Mouse (Mus musculus): ENCODE measurements around the gene Raet1e. TPM values are rescaled to one million over a fixed set of nuclear protein-coding genes. Genes with fewer than 3 reads are reported as not detected.
"Not testable (repeated sequence)": the region's sequence is repeated elsewhere in the genome, so short reads cannot be mapped to it uniquely, and the experiment has no call there.

Raet1e gene
- total RNA-seq (2021) = not detected
- long read RNA-seq, experiment 1 = 0 reads
- long read RNA-seq, experiment 2 = 0 reads

- H3K27ac ChIP-seq; DNase-seq (ENCODE audit: low spot score in 2 of 2); H3K4me3 ChIP-seq: not testable (repeated sequence)
- peak; percentile 20; the same call in 1 of the 2 replicates for TF ChIP-seq CTCF (conservative IDR thresholded peaks at IDR 0.05)
These were observed at the start of gene Raet1e, which contains the start of gene H60b for GRCm38 (mm10) chr10:22158310-22158999. Gene Raet1e, plus strand, starts transcription at chr10:22158569. Gene H60b, plus strand, starts transcription at chr10:22158586.

DNA sequence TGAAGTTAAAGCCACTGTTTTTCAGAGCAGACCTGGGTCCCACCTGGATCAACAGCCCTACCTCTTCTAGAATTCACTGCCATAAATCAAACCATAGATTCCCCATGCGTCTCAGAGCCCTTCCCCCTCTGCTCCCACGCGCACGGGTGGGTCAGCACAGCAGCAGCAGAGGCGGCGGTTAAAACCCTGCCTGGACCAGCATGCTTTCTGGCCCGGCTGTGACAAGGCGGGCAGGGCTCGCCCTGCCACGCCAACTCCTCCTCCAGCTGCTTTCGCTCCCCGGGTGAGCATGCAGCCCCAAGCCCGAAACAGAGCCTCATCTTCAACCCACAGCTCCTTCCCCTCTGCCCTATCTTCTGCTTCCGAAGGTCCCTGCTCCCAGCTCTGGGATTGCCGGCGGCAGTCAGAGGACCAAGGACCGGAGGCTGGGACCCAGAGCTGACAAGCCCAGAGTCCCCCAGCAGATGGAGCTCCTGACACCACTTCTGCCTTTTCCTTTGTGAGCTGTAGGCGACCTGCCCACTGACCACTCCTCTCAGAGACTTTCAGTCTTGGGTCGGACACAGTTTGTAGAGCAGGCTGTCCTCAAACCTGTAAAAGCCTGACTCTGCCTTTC is 17.6 kb upstream of the Raet1e start:
- Histone ChIP-seq H3K27ac (no peak overlapping the region), H3K4me3 (peak overlapping the region; percentile 50)
- DNase-seq (ENCODE audit: low spot score in 2 of 2) = peak; percentile 62 to 67
- peak; percentile 94 for TF ChIP-seq CTCF (conservative IDR thresholded peaks at IDR 0.05)

GRCm38 (mm10) chr10:22142194-22142593 is 16.2 kb upstream of the Raet1e start:
- not testable (repeated sequence) for H3K27ac ChIP-seq, H3K4me3 ChIP-seq
- peak in 1 of 2 experiments; percentile 32 for DNase-seq (ENCODE audit: low spot score in 2 of 2)

DNA sequence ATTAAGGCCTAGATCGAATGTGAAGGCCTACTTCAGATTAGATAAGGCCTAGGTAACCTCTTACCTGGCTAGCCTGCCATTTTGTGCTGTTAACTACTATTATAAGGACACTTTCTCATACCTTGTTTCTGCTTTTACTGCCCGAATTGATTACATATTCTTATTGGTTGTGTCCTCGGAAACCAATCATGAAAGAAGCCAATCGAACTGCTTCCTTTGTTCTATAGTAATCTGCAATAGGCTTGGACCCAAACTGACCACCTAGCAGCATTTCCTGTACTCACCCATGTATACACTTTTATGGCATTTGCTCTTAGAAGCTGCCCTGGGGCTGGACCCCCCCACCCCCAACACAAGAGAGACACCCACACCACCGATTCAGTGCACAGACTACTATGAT is 15.4 kb upstream of the Raet1e start:
- DNase-seq (ENCODE audit: low spot score in 2 of 2) = no peak
- no peak for TF ChIP-seq CTCF (conservative IDR thresholded peaks at IDR 0.05)
- H3K4me3 ChIP-seq = no peak overlapping the region
- H3K27ac ChIP-seq = no peak overlapping the region

- DNase-seq (ENCODE audit: low spot score in 2 of 2) = no peak
- Histone ChIP-seq H3K27ac (peak overlapping the region; percentile 43; the same call in 1 of the 2 replicates), H3K4me3 (peak overlapping the region; percentile 48)
- TF ChIP-seq CTCF (conservative IDR thresholded peaks at IDR 0.05) = peak; percentile 50
These were observed 9.8 kb upstream of the Raet1e start for GRCm38 (mm10) chr10:22148441-22149072.

DNA sequence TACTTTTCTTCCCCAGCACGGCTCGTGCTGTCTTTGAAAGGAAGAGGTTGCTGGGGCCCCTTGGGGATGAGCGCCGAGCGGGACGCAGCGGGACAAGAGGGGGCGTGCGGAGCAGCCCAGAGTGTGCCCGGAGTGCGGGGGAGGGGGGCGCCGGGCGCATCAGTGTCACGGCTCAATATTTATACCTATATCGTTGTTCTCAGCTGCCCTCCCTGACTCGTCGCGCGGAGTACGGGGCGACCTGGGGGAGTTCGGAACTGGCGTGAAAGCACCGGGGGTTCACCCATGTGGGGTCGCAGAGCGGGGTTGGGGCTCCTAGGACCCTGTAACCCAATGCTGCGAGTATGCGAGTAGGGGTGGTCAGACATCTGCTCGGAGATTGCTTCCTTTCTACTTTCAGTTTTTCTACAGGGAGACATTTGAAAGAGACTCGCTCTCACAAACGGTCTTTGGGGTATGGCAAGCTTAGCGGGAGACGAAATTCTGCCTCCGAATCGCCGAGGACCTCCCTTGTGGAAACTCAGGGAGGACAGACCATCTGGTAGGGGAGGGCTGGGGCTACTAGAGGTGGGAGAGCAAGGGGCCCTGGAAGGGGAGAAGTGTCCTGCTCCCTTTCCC is 9.2 kb upstream of the Raet1e start, which contains the start of gene E030030I06Rik:
TSS of gene E030030I06Rik (minus strand) at position 198 of the 618 bp plus-strand sequence.
- peak within 1 kb of the TSS; percentile 43; the same call in 1 of the 2 replicates for H3K27ac ChIP-seq
- H3K4me3 ChIP-seq = peak within 1 kb of the TSS; percentile 48
- no peak for TF ChIP-seq CTCF (conservative IDR thresholded peaks at IDR 0.05)
- no peak for DNase-seq (ENCODE audit: low spot score in 2 of 2)

DNA sequence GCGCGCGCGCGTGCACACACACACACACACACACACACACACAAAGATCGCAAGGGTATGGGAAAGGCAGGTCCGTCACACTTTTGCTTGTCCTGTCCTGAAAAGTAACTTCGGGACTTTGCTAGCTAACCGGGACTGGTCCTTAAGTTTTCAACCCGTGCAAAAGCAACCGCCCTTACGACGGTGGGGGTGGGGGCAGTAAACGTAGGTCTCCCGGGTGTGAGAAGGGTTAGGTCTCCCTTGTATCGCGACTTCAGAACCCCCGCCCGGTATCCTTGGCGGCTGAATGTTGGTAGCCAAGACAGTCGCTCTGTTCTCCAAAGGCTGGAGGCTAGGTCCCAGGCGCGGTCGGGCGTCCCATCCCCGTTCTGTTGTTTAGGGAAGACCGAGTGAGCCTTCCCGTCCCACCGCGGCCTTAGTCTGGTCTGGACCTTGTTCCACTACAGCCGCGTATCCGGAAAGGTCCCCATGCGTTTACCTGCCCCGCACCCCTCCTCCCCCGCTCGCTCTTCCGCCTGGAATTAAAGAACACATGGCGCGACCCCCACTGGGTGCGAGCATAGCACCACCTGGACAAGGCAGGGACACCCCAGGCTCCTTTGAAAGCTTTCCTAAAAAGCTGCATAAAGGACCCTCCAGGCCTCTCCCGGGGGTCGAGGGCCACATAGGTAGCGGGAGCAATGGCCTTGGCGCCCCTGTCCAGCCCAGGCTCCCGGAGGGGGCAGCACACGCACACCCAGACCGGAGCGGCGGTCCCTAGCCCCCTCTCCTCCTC is 8.5 kb upstream of the Raet1e start:
- H3K4me3 ChIP-seq = peak overlapping the region; percentile 48; the same call in 1 of the 2 replicates
- no peak for TF ChIP-seq CTCF (conservative IDR thresholded peaks at IDR 0.05)
- DNase-seq (ENCODE audit: low spot score in 2 of 2) = no peak
- H3K27ac ChIP-seq = no peak overlapping the region

DNA sequence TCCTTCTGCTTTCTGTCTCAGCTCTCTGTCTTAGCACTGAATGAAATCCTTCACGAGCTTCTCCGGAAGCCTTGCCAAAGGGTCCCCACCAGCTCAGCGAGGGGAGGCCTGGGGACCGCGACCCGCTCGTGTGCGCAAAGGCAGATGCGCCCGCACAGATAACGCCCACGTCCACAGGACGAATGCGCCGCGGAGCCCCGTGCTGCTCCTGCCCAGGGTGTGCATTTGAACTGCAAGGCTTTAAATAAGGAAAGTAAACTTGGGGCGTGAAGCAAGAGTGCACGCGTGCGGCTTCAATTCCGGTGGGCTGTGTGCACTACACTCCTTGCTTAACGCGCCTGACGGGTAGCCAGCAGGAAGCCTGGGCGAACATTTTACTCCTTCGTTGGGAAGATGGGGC is 7.8 kb upstream of the Raet1e start:
- Histone ChIP-seq H3K27ac (no peak overlapping the region), H3K4me3 (no peak overlapping the region)
- TF ChIP-seq CTCF (conservative IDR thresholded peaks at IDR 0.05) = no peak
- DNase-seq (ENCODE audit: low spot score in 2 of 2) = no peak

- H3K4me3 ChIP-seq; H3K27ac ChIP-seq; DNase-seq (ENCODE audit: low spot score in 2 of 2): not testable (repeated sequence)
These were observed 7.1 kb upstream of the Raet1e start for GRCm38 (mm10) chr10:22151056-22151862.

- not testable (repeated sequence) for DNase-seq (ENCODE audit: low spot score in 2 of 2); H3K4me3 ChIP-seq; H3K27ac ChIP-seq
These were observed 6.3 kb upstream of the Raet1e start for GRCm38 (mm10) chr10:22151863-22152640.

DNA sequence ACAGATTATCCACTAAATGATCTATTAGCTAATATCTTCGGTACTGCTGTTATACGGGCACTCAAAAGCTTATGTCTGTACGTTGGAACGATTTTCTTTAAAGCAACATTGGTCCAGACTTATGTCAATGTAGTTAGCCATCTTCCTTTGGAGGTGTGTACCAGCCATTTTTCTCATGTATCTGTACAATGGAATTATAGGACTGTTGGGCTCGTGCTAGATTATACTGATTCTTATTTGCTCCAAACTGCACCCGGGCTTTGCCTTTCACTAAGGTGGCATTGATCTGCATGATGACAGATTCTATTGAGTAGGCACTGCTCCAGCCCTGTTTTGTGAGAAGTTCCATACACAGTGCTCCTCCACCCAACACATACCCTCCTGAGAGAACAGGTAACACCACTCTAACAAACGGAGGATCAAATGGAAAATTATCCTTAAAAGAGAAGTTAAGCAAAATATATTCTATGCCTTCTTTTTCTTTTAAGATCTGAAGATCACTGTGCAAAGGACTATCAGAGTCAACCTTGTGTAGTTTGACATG is 5.2 kb upstream of the Raet1e start:
- H3K4me3 ChIP-seq; H3K27ac ChIP-seq; DNase-seq (ENCODE audit: low spot score in 2 of 2): not testable (repeated sequence)

DNA sequence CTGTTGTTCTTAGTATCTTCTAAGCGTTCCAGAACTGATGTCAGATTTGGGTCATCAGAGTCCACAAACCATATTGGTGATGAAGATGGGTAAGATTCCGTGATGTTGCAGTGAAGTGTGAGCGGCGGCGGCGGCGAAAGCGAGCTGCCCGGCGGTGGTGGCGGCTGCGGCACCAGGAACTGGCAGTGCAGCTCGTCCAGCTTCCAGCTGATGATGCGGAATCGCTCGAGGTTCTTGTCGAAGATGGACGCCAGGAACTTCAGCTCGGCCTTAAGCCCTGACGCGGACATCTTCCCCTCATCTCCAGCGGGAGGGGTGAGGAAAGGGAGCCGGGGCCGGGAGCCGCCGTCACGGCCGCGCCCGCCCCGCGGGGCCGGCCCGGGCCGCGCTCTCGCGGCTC is 4.2 kb upstream of the Raet1e start:
- not testable (repeated sequence) for H3K4me3 ChIP-seq; H3K27ac ChIP-seq; DNase-seq (ENCODE audit: low spot score in 2 of 2)
